Mouse (Mus musculus) forebrain, embryonic 14.5 days (tissue): ENCODE measurements around the gene Slc7a5. TPM values are rescaled to one million over a fixed set of nuclear protein-coding genes. Genes with fewer than 3 reads are reported as not detected.

Experiments
- ATAC-seq: fragments of 200-750 bp; cut with Nextera tagmentation; 2 replicates; pipeline ENCODE4 v1.8.0; 2017; ENCODE audit warnings: mild to moderate bottlenecking, moderate library complexity
- DNase-seq: peaks from one replicate; pipeline ENCODE4 v3.0.0-alpha.2; 2015; ENCODE audit warnings: low spot score
- H3K27ac ChIP-seq: fragments of 300-500 bp; sonication (generic); 2 replicates; pipeline ENCODE4 v1.5.1; 2014; ENCODE audit warnings: low read depth, mild to moderate bottlenecking, control low read depth, low read length, moderate library complexity
- H3K27me3 ChIP-seq: fragments of 300-500 bp; sonication (generic); replicated peaks from 2 replicates; pipeline ENCODE4 v1.6.1; 2014; ENCODE audit warnings: low read length, control low read depth, mixed read lengths; ENCODE audit not compliant: control insufficient read depth, insufficient read depth
- H3K36me3 ChIP-seq: fragments of 300-500 bp; sonication (generic); 2 replicates; pipeline ENCODE4 v1.6.1; 2014; ENCODE audit warnings: low read length, control low read depth; ENCODE audit not compliant: control insufficient read depth, insufficient read depth
- H3K4me1 ChIP-seq: fragments of 300-500 bp; sonication (generic); 2 replicates; pipeline ENCODE4 v1.6.1; 2014; ENCODE audit warnings: antibody characterized with exemption, low read length, control low read depth; ENCODE audit not compliant: control insufficient read depth, insufficient read depth
- H3K4me2 ChIP-seq: fragments of 300-500 bp; sonication (generic); 2 replicates; pipeline ENCODE4 v1.6.1; 2014; ENCODE audit warnings: mild to moderate bottlenecking, control low read depth, low read length
- H3K4me3 ChIP-seq: fragments of 300-500 bp; sonication (generic); 2 replicates; pipeline ENCODE4 v1.5.1; 2014; ENCODE audit warnings: low read depth, low read length, control low read depth
- H3K9ac ChIP-seq: fragments of 300-500 bp; sonication (generic); 2 replicates; pipeline ENCODE4 v1.6.1; 2014; ENCODE audit warnings: mild to moderate bottlenecking, low read length, control low read depth, moderate library complexity
- H3K9me3 ChIP-seq: fragments of 300-500 bp; sonication (generic); replicated peaks from 2 replicates; pipeline ENCODE4 v1.6.1; 2016; ENCODE audit warnings: low read length, control low read depth, mixed read lengths; ENCODE audit not compliant: control insufficient read depth
- WGBS: fragments of 180-500 bp; shearing (Covaris S2); extraction: QIAGEN DNeasy Blood & Tissue Kit; methylation state at CpG from one replicate; pipeline ENCODE4 v1.1.7; 2014; 5-methylcytosine and 5-hydroxymethylcytosine counted together
- polyA plus RNA-seq: library from polyadenylated mRNA; unstranded; fragments of >200 nt; fragmentation: Nextera tagmentation; extraction: Ambion mirVana; gene quantifications from 2 replicates; pipeline ENCODE4 v1.2.1, GENCODE M21; 2014

Slc7a5 gene
- polyA plus RNA-seq, 1 experiment from 2014 or later = 37.9 TPM

DNA sequence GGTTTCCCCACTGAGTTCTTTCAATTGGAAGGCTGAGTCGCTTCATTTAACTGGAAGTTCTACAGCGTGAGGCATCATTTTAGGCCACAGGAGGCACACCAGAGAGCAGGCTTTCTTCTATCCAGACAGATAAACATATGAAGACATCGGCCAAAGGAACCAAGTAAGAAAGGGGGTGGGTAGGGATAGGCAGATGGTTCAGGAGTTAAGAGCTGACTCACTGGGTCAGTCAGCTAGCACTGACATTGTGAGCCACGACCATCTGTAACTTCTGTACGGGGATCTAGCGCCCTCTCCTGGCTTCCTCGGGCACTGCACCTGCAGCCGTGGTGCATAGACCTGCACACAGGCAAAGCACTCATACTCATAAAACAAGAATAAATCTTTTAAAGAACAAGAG is 66.3 kb downstream of the Slc7a5 start:
- Histone ChIP-seq H3K9me3 (no peaks in the 10 kb centered on the region), H3K4me1 (no peaks in the 10 kb centered on the region), H3K36me3 (no peaks in the 10 kb centered on the region), H3K27ac (no peak overlapping the region), H3K4me3 (no peak overlapping the region), H3K9ac (no peak overlapping the region), H3K4me2 (no peak overlapping the region), H3K27me3 (no peaks in the 10 kb centered on the region)
- 50% methylated on average over 8 of the region's 8 CpGs for WGBS
- peak; percentile 65 for DNase-seq
- ATAC-seq = 0 out of 2 replicates have a peak, but pooled peaks have one; percentile 46

DNA sequence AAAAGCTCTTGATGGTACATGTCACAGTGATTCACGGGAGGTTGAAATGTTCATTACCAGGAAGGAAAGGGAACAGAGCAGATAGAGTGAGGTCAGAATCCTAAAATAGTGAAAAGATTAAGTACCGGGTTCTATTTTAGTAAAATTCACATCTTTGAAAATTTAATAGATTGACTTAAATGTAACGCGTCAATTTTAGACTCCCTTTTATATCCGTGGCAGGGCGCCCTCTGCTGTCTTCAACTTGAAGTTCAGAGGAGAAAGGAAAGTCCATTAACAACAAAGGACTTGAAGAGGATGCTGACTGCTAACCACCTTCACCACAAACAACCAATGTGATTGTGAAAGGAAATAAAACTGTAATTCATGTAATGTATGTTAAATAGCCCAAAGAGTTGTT is 75.0 kb downstream of the Slc7a5 start:
- no peaks in the 10 kb centered on the region for H3K9me3 ChIP-seq
- no peak overlapping the region for H3K4me2 ChIP-seq
- H3K4me3 ChIP-seq = no peak overlapping the region
- no peak overlapping the region for H3K9ac ChIP-seq
- DNase-seq (peak; percentile 87), ATAC-seq (peak; percentile 54; the same call in 1 of the 2 replicates)
- H3K4me1 ChIP-seq = peaks cover 8% of the 10 kb centered on the region
- H3K27me3 ChIP-seq = no peaks in the 10 kb centered on the region
- 21% methylated on average over 6 of the region's 6 CpGs for WGBS
- H3K36me3 ChIP-seq = no peaks in the 10 kb centered on the region
- H3K27ac ChIP-seq = no peak overlapping the region

DNA sequence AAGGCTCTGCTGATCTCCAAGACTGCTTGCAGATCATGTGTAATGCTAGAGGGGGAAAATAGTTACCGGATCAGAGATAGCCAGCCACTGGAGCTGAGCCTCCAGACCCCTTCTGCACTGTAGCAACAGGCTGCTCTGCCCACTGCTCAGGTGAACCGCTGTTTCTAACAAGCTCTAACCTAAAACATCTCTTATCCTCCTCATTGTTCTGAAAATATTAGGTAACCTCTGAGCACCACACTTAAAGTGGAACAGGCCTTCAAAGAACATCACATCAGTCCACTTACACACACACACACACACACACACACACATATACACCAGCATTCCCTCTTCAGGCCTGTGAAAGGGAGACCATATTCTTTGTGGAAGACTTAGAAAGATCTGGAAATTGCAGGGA is 75.4 kb downstream of the Slc7a5 start:
- WGBS = 67% methylated on average over 2 of the region's 2 CpGs
- no peak for DNase-seq
- H3K27me3 ChIP-seq = no peaks in the 10 kb centered on the region

More for the DNA sequence above, 75.4 kb downstream of the Slc7a5 start:
- ATAC-seq = no peak
- Histone ChIP-seq H3K9me3 (no peaks in the 10 kb centered on the region), H3K4me3 (no peak overlapping the region), H3K9ac (no peak overlapping the region), H3K4me1 (peaks cover 8% of the 10 kb centered on the region), H3K27ac (no peak overlapping the region), H3K4me2 (no peak overlapping the region), H3K36me3 (no peaks in the 10 kb centered on the region)

Other genes with a start within 250 kb of the Slc7a5 start
- 44.1 and 55.9 TPM in 2 replicates for gene Jph3, start 178.1 kb downstream of the Slc7a5 start, polyA plus RNA-seq
- gene Klhdc4, start 78.1 kb downstream of the Slc7a5 start, polyA plus RNA-seq = 40.3 and 41.3 TPM in 2 replicates
- 0.28 and 0.46 TPM in 2 replicates for gene Car5a, start 37.2 kb upstream of the Slc7a5 start, polyA plus RNA-seq
- gene Banp, start 42.1 kb upstream of the Slc7a5 start, polyA plus RNA-seq = 47.2 and 57.7 TPM in 2 replicates